Mouse (Mus musculus): ENCODE data around the gene Tmem237. TPM values are rescaled to one million over a fixed set of nuclear protein-coding genes. Genes with fewer than 3 reads are reported as not detected.

The Tmem237 gene
- polyA plus RNA-seq, 1 experiment: 0.47 TPM

- H3K4me3 ChIP-seq (ENCODE audit: low read depth, low read length): peak overlapping the region; percentile 19; the same call in 1 of the 2 replicates
- WGBS: 38% methylated on average over 8 of the region's 8 CpGs
- no peak overlapping the region for H3K27ac ChIP-seq (ENCODE audit: insufficient read depth, low read depth, low read length)
- peaks cover 7% of the 10 kb centered on the region; the same call in 1 of the 2 replicates for H3K4me1 ChIP-seq (ENCODE audit: control insufficient read depth, insufficient read depth, insufficient read length, low read length)
- H3K36me3 ChIP-seq (ENCODE audit: control insufficient read depth, insufficient read depth, low read length): no peaks in the 10 kb centered on the region
- TF ChIP-seq CTCF (IDR thresholded peaks at IDR 0.05; ENCODE audit: extremely low read depth, insufficient read length, insufficient replicate concordance, low read depth, low read length) (no peak), POLR2A (IDR thresholded peaks at IDR 0.05; ENCODE audit: low read depth, low read length) (no peak)
- no peaks in the 10 kb centered on the region for H3K27me3 ChIP-seq (ENCODE audit: control insufficient read depth, insufficient read depth, low read length)
Measured at GRCm38 (mm10) chr1:59110524-59110923, 9.7 kb downstream of the Tmem237 start.

- Histone ChIP-seq H3K27me3 (ENCODE audit: control insufficient read depth, insufficient read depth, low read length) (no peaks in the 10 kb centered on the region), H3K36me3 (ENCODE audit: control insufficient read depth, insufficient read depth, low read length) (0 out of 2 replicates have a peak, but pooled peaks cover 2% of the 10 kb centered on the region), H3K4me1 (ENCODE audit: control insufficient read depth, insufficient read depth, insufficient read length, low read length) (no peaks in the 10 kb centered on the region), H3K27ac (ENCODE audit: insufficient read depth, low read depth, low read length) (no peak overlapping the region), H3K4me3 (ENCODE audit: low read depth, low read length) (no peak overlapping the region)
- WGBS: 79% methylated on average over 6 of the region's 6 CpGs
- TF ChIP-seq POLR2A (IDR thresholded peaks at IDR 0.05; ENCODE audit: low read depth, low read length) (no peak), CTCF (IDR thresholded peaks at IDR 0.05; ENCODE audit: extremely low read depth, insufficient read length, insufficient replicate concordance, low read depth, low read length) (no peak)
Measured at GRCm38 (mm10) chr1:59102071-59102470, 18.1 kb downstream of the Tmem237 start.

GRCm38 (mm10) chr1:59101020-59101419 lies 19.2 kb downstream of the Tmem237 start:
- Histone ChIP-seq H3K27me3 (ENCODE audit: control insufficient read depth, insufficient read depth, low read length) (no peaks in the 10 kb centered on the region), H3K36me3 (ENCODE audit: control insufficient read depth, insufficient read depth, low read length) (0 out of 2 replicates have a peak, but pooled peaks cover 2% of the 10 kb centered on the region), H3K27ac (ENCODE audit: insufficient read depth, low read depth, low read length) (no peak overlapping the region), H3K4me1 (ENCODE audit: control insufficient read depth, insufficient read depth, insufficient read length, low read length) (no peaks in the 10 kb centered on the region), H3K4me3 (ENCODE audit: low read depth, low read length) (no peak overlapping the region)
- WGBS: 87% methylated on average over 5 of the region's 5 CpGs
- TF ChIP-seq CTCF (IDR thresholded peaks at IDR 0.05; ENCODE audit: extremely low read depth, insufficient read length, insufficient replicate concordance, low read depth, low read length): no peak
- TF ChIP-seq POLR2A (IDR thresholded peaks at IDR 0.05; ENCODE audit: low read depth, low read length): no peak

GRCm38 (mm10) chr1:59094705-59095104 lies 25.5 kb downstream of the Tmem237 start, which contains the start of gene C2cd6:
C2cd6 (minus strand) TSS chr1:59094900.
- H3K27me3 ChIP-seq (ENCODE audit: control insufficient read depth, insufficient read depth, low read length): no peaks in the 10 kb centered on the region
- no peaks in the 10 kb centered on the region for H3K36me3 ChIP-seq (ENCODE audit: control insufficient read depth, insufficient read depth, low read length)
- no peak within 1 kb of the TSS for H3K4me3 ChIP-seq (ENCODE audit: low read depth, low read length)
- no peak for TF ChIP-seq CTCF (IDR thresholded peaks at IDR 0.05; ENCODE audit: extremely low read depth, insufficient read length, insufficient replicate concordance, low read depth, low read length)
- no peak for TF ChIP-seq POLR2A (IDR thresholded peaks at IDR 0.05; ENCODE audit: low read depth, low read length)
- H3K4me1 ChIP-seq (ENCODE audit: control insufficient read depth, insufficient read depth, insufficient read length, low read length): no peaks in the 10 kb centered on the region
- WGBS: 92% methylated on average over 19 of the region's 19 CpGs
- H3K27ac ChIP-seq (ENCODE audit: insufficient read depth, low read depth, low read length): no peak within 1 kb of the TSS

GRCm38 (mm10) chr1:59070867-59071266 lies 49.3 kb downstream of the Tmem237 start:
- no peak overlapping the region for H3K27ac ChIP-seq (ENCODE audit: insufficient read depth, low read depth, low read length)
- peak; percentile 67; the same call in 1 of the 2 replicates for TF ChIP-seq CTCF (IDR thresholded peaks at IDR 0.05; ENCODE audit: extremely low read depth, insufficient read length, insufficient replicate concordance, low read depth, low read length)
- TF ChIP-seq POLR2A (IDR thresholded peaks at IDR 0.05; ENCODE audit: low read depth, low read length): no peak
- WGBS: 4% methylated on average over 3 of the region's 3 CpGs
- no peak overlapping the region for H3K4me3 ChIP-seq (ENCODE audit: low read depth, low read length)
- H3K36me3 ChIP-seq (ENCODE audit: control insufficient read depth, insufficient read depth, low read length): no peaks in the 10 kb centered on the region
- no peaks in the 10 kb centered on the region for H3K27me3 ChIP-seq (ENCODE audit: control insufficient read depth, insufficient read depth, low read length)
- no peaks in the 10 kb centered on the region for H3K4me1 ChIP-seq (ENCODE audit: control insufficient read depth, insufficient read depth, insufficient read length, low read length)

GRCm38 (mm10) chr1:59067976-59068375 lies 52.2 kb downstream of the Tmem237 start:
- H3K4me1 ChIP-seq (ENCODE audit: control insufficient read depth, insufficient read depth, insufficient read length, low read length): no peaks in the 10 kb centered on the region
- WGBS: 12% methylated on average over 3 of the region's 3 CpGs
- TF ChIP-seq CTCF (IDR thresholded peaks at IDR 0.05; ENCODE audit: extremely low read depth, insufficient read length, insufficient replicate concordance, low read depth, low read length) (peak; percentile 50; the same call in 1 of the 2 replicates), POLR2A (IDR thresholded peaks at IDR 0.05; ENCODE audit: low read depth, low read length) (no peak)
- no peaks in the 10 kb centered on the region for H3K27me3 ChIP-seq (ENCODE audit: control insufficient read depth, insufficient read depth, low read length)
- H3K4me3 ChIP-seq (ENCODE audit: low read depth, low read length): no peak overlapping the region
- H3K27ac ChIP-seq (ENCODE audit: insufficient read depth, low read depth, low read length): no peak overlapping the region
- H3K36me3 ChIP-seq (ENCODE audit: control insufficient read depth, insufficient read depth, low read length): no peaks in the 10 kb centered on the region

GRCm38 (mm10) chr1:59063697-59064096 lies 56.5 kb downstream of the Tmem237 start:
- no peaks in the 10 kb centered on the region for H3K4me1 ChIP-seq (ENCODE audit: control insufficient read depth, insufficient read depth, insufficient read length, low read length)
- WGBS: 46% methylated on average over 3 of the region's 3 CpGs
- no peaks in the 10 kb centered on the region for H3K27me3 ChIP-seq (ENCODE audit: control insufficient read depth, insufficient read depth, low read length)
- no peaks in the 10 kb centered on the region for H3K36me3 ChIP-seq (ENCODE audit: control insufficient read depth, insufficient read depth, low read length)
- no peak overlapping the region for H3K4me3 ChIP-seq (ENCODE audit: low read depth, low read length)
- H3K27ac ChIP-seq (ENCODE audit: insufficient read depth, low read depth, low read length): no peak overlapping the region
- TF ChIP-seq POLR2A (IDR thresholded peaks at IDR 0.05; ENCODE audit: low read depth, low read length): no peak
- no peak for TF ChIP-seq CTCF (IDR thresholded peaks at IDR 0.05; ENCODE audit: extremely low read depth, insufficient read length, insufficient replicate concordance, low read depth, low read length)

All from small intestine, adult 2 months (tissue).